Comparison of ENCODE assay signal across 9 mouse cellular contexts in genomic region chr2:32150135-32150534, GRCm38 (mm10). TPM values are rescaled to one million over a fixed set of nuclear protein-coding genes. Genes with fewer than 3 reads are reported as not detected.
A peak's percentile ranks its signal among the peaks of the same experiment; 100 is the strongest.
DNase-seq lines count a peak whose midpoint lies in the region; ATAC-seq and TF ChIP-seq lines count a peak whose summit lies in the region.
"Had no signal": no experiment of that assay in that cellular context is flagged by ENCODE, and none has a peak within 500 bp of the region (broad histone marks: within the 10 kb centered on the region; RNA-seq: fewer than 3 reads in every experiment).

No protein-coding gene starts in this region.

- ATAC-seq in heart, embryonic 12.5 days (ENCODE audit: insufficient number of reproducible peaks, low FRiP score) = no peak
- ATAC-seq in heart, postnatal 0 days (ENCODE audit: insufficient read depth, low read depth) = no peak
- no peak for ATAC-seq in liver, embryonic 16.5 days (ENCODE audit: low read depth)

- in situ Hi-C loops in ES-E14 (cut with MboI; ENCODE audit: low sequenced_read_pairs in 2 of 2, unreplicated experiment in 2 of 2) = no loop called here

- peak overlapping the region; percentile 96 for H3K4me2 ChIP-seq in heart, embryonic 12.5 days
- H3K4me2 ChIP-seq in heart, postnatal 0 days (ENCODE audit: low read depth, low read length) = no peak overlapping the region
- H3K4me2 ChIP-seq in liver, embryonic 16.5 days (ENCODE audit: low read depth, low read length) = peak overlapping the region; percentile 84

- H3K4me3 ChIP-seq in heart, embryonic 12.5 days = no peak overlapping the region
- peak overlapping the region; percentile 68 to 93 for H3K4me3 ChIP-seq in ES-E14 (ENCODE audit: insufficient read depth in 1 of 2, low read depth in 1 of 2, low read length in 2 of 2, poor library complexity in 1 of 2, severe bottlenecking in 1 of 2)
- H3K4me3 ChIP-seq in heart, postnatal 0 days (ENCODE audit: low read depth, low read length) = no peak overlapping the region
- H3K4me3 ChIP-seq in liver, embryonic 16.5 days (ENCODE audit: low read depth, low read length) = no peak overlapping the region; the same call in 1 of the 2 replicates

- DNase-seq in heart, adult 8-10 months (ENCODE audit: low spot score) = no peak
- DNase-seq in ES-E14 (ENCODE audit: low read depth, low spot score) = no peak
- DNase-seq in heart, postnatal 0 days (ENCODE audit: low spot score) = no peak
- DNase-seq in testis, postnatal 10 days (ENCODE audit: low spot score) = no peak
- no peak for DNase-seq in frontal cortex, postnatal 25 days (ENCODE audit: low spot score in 2 of 2)
- DNase-seq in kidney, postnatal 10 days = no peak

- no peaks in the 10 kb centered on the region for H3K27me3 ChIP-seq in heart, embryonic 12.5 days (replicated peaks)
- no peaks in the 10 kb centered on the region for H3K27me3 ChIP-seq in heart, postnatal 0 days (ENCODE audit: control insufficient read depth, insufficient read depth, low read length)
- H3K27me3 ChIP-seq in liver, embryonic 16.5 days (ENCODE audit: control insufficient read depth, insufficient read depth, low read depth, low read length) = no peaks in the 10 kb centered on the region

- no peak overlapping the region; the same call in 1 of the 2 replicates for H3K9ac ChIP-seq in heart, embryonic 12.5 days
- H3K9ac ChIP-seq in ES-E14 (ENCODE audit: insufficient read depth, low read depth, low read length, poor library complexity, severe bottlenecking) = peak overlapping the region; percentile 54
- no peak overlapping the region for H3K9ac ChIP-seq in heart, postnatal 0 days (replicated peaks; ENCODE audit: low read depth, low read length)
- no peak overlapping the region for H3K9ac ChIP-seq in liver, embryonic 16.5 days (ENCODE audit: low read depth, low read length)

- H3K4me1 ChIP-seq in heart, embryonic 12.5 days (replicated peaks) = peaks cover 36% of the 10 kb centered on the region
- H3K4me1 ChIP-seq in ES-E14 (ENCODE audit: control insufficient read depth in 2 of 2, insufficient read depth in 2 of 2, low read length in 2 of 2, poor library complexity in 1 of 2) = peaks cover 5 to 34% of the 10 kb centered on the region in 2 experiments; a peak in 3 of 4 replicates
- H3K4me1 ChIP-seq in heart, postnatal 0 days (ENCODE audit: control insufficient read depth, insufficient read depth) = peaks cover 27% of the 10 kb centered on the region
- H3K4me1 ChIP-seq in liver, embryonic 16.5 days (ENCODE audit: control insufficient read depth, low read depth, low read length) = peaks cover 45% of the 10 kb centered on the region

- no peak for TF ChIP-seq EP300 in heart, postnatal 0 days (IDR thresholded peaks at IDR 0.05; ENCODE audit: low read depth)

- H3K27ac ChIP-seq in heart, embryonic 12.5 days (ENCODE audit: poor library complexity, severe bottlenecking) = peak overlapping the region; percentile 97
- H3K27ac ChIP-seq in ES-E14 (ENCODE audit: insufficient read depth, low read depth, low read length, poor library complexity, severe bottlenecking) = peak overlapping the region; percentile 24; the same call in 1 of the 2 replicates
- peak overlapping the region; percentile 97; the same call in 1 of the 2 replicates for H3K27ac ChIP-seq in heart, postnatal 0 days (ENCODE audit: low read depth)
- H3K27ac ChIP-seq in liver, embryonic 16.5 days (ENCODE audit: low read length) = no peak overlapping the region

- WGBS in heart, embryonic 12.5 days = 35% methylated on average over 1 of the region's 1 CpGs
- 35% methylated on average over 1 of the region's 1 CpGs for WGBS in heart, postnatal 0 days
- 47% methylated on average over 1 of the region's 1 CpGs for whole genome bisulfite sequencing in liver, embryonic 16.5 days (ENCODE audit: insufficient replicate concordance)

- no peak for TF ChIP-seq CTCF in heart, postnatal 0 days (IDR thresholded peaks at IDR 0.05; ENCODE audit: low read depth)

- no peaks in the 10 kb centered on the region for H3K36me3 ChIP-seq in heart, embryonic 12.5 days
- H3K36me3 ChIP-seq in ES-E14 (ENCODE audit: control insufficient read depth, insufficient read depth, low read length, poor library complexity, severe bottlenecking) = no peaks in the 10 kb centered on the region
- no peaks in the 10 kb centered on the region for H3K36me3 ChIP-seq in heart, postnatal 0 days (replicated peaks; ENCODE audit: control insufficient read depth, insufficient read depth, low read length)
- H3K36me3 ChIP-seq in liver, embryonic 16.5 days (ENCODE audit: control insufficient read depth, insufficient read depth) = no peaks in the 10 kb centered on the region

- H3K9me3 ChIP-seq in heart, embryonic 12.5 days (replicated peaks) = no peaks in the 10 kb centered on the region
- H3K9me3 ChIP-seq in ES-E14 (ENCODE audit: control insufficient read depth, insufficient read depth, low read depth, low read length) = no peaks in the 10 kb centered on the region
- no peaks in the 10 kb centered on the region for H3K9me3 ChIP-seq in heart, postnatal 0 days (replicated peaks; ENCODE audit: control insufficient read depth, low read length)
- H3K9me3 ChIP-seq in liver, embryonic 16.5 days (replicated peaks; ENCODE audit: control insufficient read depth, low read length) = no peaks in the 10 kb centered on the region

TF ChIP-seq in ES-E14, 5 proteins besides CTCF, POLR2A, EP300 and RAD21:
- TF ChIP-seq ZC3H11A (IDR thresholded peaks at IDR 0.05; ENCODE audit: borderline replicate concordance, low read depth, low read length) = no peak
- no peak for TF ChIP-seq ZNF384 (IDR thresholded peaks at IDR 0.05; ENCODE audit: low read depth, low read length)
- TF ChIP-seq HCFC1 (IDR thresholded peaks at IDR 0.05; ENCODE audit: borderline replicate concordance, insufficient read depth, low read length) = no peak
- no peak for TF ChIP-seq CHD2 (IDR thresholded peaks at IDR 0.05; ENCODE audit: low read depth, low read length)
- no peak for TF ChIP-seq MAFK (IDR thresholded peaks at IDR 0.05; ENCODE audit: insufficient read depth, low read depth, low read length)

RNA-seq across cellular contexts. Expression of gene Prrc2b, which starts 0.7 kb away (rescaled TPM):
- 54.7 and 66.5 TPM in 2 replicates for polyA plus RNA-seq in heart, embryonic 12.5 days (2016; fragmentation: Nextera tagmentation; extraction: Ambion mirVana)
- total RNA-seq in heart, adult 8-10 months (2022) = 10 to 100 TPM; 83.5 to 94.1 (median 89.2) TPM
- total RNA-seq in ES-E14 (2012; rRNA removed) = 75.1 and 88.5 TPM in 2 replicates
- total RNA-seq in heart, postnatal 0 days (2014; rRNA removed; ENCODE audit: low replicate concordance) = 66.5 and 74.1 TPM in 2 replicates
- polyA plus RNA-seq in heart, postnatal 0 days (2015; fragmentation: Nextera tagmentation; extraction: Ambion mirVana) = 16.1 and 19.5 TPM in 2 replicates
- 4.5 and 4.7 TPM in 2 replicates for polyA plus RNA-seq in liver, embryonic 16.5 days (2015; fragmentation: Nextera tagmentation; extraction: Ambion mirVana)

RNA-seq across cellular contexts. Expression of gene Plpp7, which starts 54.8 kb away (rescaled TPM):
- polyA plus RNA-seq in heart, embryonic 12.5 days (2016; fragmentation: Nextera tagmentation; extraction: Ambion mirVana) = 11.4 and 13.6 TPM in 2 replicates
- total RNA-seq in heart, adult 8-10 months (2022) = 10 to 100 TPM; 34.7 to 48.9 (median 42.6) TPM
- total RNA-seq in ES-E14 (2012; rRNA removed) = 1.4 and 4.3 TPM in 2 replicates
- 30.7 and 56.3 TPM in 2 replicates for total RNA-seq in heart, postnatal 0 days (2014; rRNA removed; ENCODE audit: low replicate concordance)
- polyA plus RNA-seq in heart, postnatal 0 days (2015; fragmentation: Nextera tagmentation; extraction: Ambion mirVana) = 23.4 and 24.0 TPM in 2 replicates
- 1.4 and 2.1 TPM in 2 replicates for polyA plus RNA-seq in liver, embryonic 16.5 days (2015; fragmentation: Nextera tagmentation; extraction: Ambion mirVana)
- total RNA-seq: neutrophil, adult 5-6 weeks had no signal

Comparison
In these comparisons a context has a peak if more than half of its experiments do, and no peak if none do; other contexts are left out.
1. H3K4me3 ChIP-seq: peak in ES-E14 (2 of 2); none in heart, embryonic 12.5 days (single experiment), heart, postnatal 0 days (single experiment) and liver, embryonic 16.5 days (single experiment).